Mouse (Mus musculus) hindbrain, embryonic 16.5 days (tissue): Measurements from ENCODE around the gene Ly6g6d. TPM values are rescaled to one million over a fixed set of nuclear protein-coding genes. Genes with fewer than 3 reads are reported as not detected.
A peak's percentile ranks its signal among the peaks of the same experiment; 100 is the strongest.
"Not testable (repeated sequence)": the region's sequence is repeated elsewhere in the genome, so short reads cannot be mapped to it uniquely, and the experiment has no call there.

ENCODE experiments used
- ATAC-seq: fragments of 200-750 bp; cut with Nextera tagmentation; 2 replicates; pipeline ENCODE4 v1.8.0; 2017; ENCODE audit warnings: moderate TSS enrichment, moderate library complexity
- H3K27ac ChIP-seq: fragments of 300-500 bp; sonication (generic); 2 replicates; pipeline ENCODE4 v1.5.1; 2014; ENCODE audit warnings: low read depth, mild to moderate bottlenecking, control low read depth, low read length, moderate library complexity
- H3K27me3 ChIP-seq: fragments of 300-500 bp; sonication (generic); replicated peaks from 2 replicates; pipeline ENCODE4 v1.6.1; 2014; ENCODE audit warnings: low read length; ENCODE audit not compliant: control insufficient read depth, insufficient read depth
- H3K36me3 ChIP-seq: fragments of 300-500 bp; sonication (generic); 2 replicates; pipeline ENCODE4 v1.6.1; 2014; ENCODE audit warnings: mild to moderate bottlenecking, low read length, moderate library complexity, mixed read lengths; ENCODE audit not compliant: control insufficient read depth, insufficient read depth
- H3K4me1 ChIP-seq: fragments of 300-500 bp; sonication (generic); 2 replicates; pipeline ENCODE4 v1.6.1; 2014; ENCODE audit warnings: low read depth, low read length; ENCODE audit not compliant: control insufficient read depth, insufficient read depth
- H3K4me2 ChIP-seq: fragments of 300-500 bp; sonication (generic); 2 replicates; pipeline ENCODE4 v1.6.1; 2014; ENCODE audit warnings: mild to moderate bottlenecking, low read length, control low read depth, moderate library complexity
- H3K4me3 ChIP-seq: fragments of 300-500 bp; sonication (generic); 2 replicates; pipeline ENCODE4 v1.5.1; 2014; ENCODE audit warnings: mild to moderate bottlenecking, low read length, control low read depth, moderate library complexity
- H3K9ac ChIP-seq: fragments of 300-500 bp; sonication (generic); 2 replicates; pipeline ENCODE4 v1.6.1; 2014; ENCODE audit warnings: low read depth, mild to moderate bottlenecking, control low read depth, low read length, moderate library complexity
- H3K9me3 ChIP-seq: fragments of 300-500 bp; sonication (generic); 2 replicates; pipeline ENCODE4 v1.6.1; 2014; ENCODE audit warnings: mild to moderate bottlenecking, low read length, moderate library complexity; ENCODE audit not compliant: control insufficient read depth
- WGBS: fragments of 180-500 bp; shearing (Covaris S2); extraction: QIAGEN DNeasy Blood & Tissue Kit; methylation state at CpG from one replicate; pipeline ENCODE4 v1.1.7; 2014; 5-methylcytosine and 5-hydroxymethylcytosine counted together
- polyA plus RNA-seq: library from polyadenylated mRNA; unstranded; fragments of >200 nt; fragmentation: Nextera tagmentation; extraction: Ambion mirVana; gene quantifications from 2 replicates; pipeline ENCODE4 v1.2.1, GENCODE M21; 2015

Ly6g6d gene
- polyA plus RNA-seq, 1 experiment from 2014 or later, result 0.68 TPM

DNA sequence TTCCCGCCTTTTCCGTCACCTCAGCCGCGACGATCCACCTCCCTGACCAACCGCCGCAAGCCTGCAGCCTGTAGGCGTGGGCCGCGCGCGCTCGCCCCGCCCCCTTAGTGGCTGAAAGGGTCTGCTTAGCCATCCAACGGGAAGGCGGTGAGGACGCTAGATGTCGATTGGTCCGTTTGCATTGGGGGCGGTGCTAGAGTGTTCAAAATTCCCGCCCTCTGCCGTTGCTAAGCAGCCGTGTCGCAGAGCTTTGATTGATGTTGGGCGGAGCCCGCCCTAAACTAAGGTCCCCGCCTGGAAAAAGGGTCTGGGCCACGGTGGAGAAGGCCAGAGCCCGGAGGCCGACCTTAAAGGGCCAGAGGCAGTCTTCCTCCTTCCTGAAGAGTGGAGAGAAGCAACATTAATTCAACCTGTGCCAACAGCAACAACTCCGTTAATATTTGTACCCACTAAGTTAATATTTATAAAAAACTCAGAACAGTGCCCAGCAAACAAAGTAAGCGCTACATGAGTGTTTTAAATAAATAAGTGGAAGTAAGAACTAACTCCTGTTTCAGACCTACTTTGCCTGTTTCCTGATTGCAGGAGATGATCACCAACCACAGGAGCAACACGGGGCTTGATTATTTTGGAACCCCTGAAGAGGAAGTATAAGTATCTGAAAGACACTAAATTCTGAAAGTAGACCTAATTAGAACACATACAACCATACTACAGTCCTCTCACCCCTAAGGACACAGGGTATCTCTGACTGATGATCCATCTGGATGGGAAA lies 31.0 kb downstream of the Ly6g6d start, which contains the start of gene Msh5:
Gene Msh5 (minus strand): TSS at position 65 of the 775 bp plus-strand sequence.
- Histone ChIP-seq H3K9ac (peak within 1 kb of the TSS; percentile 80), H3K4me2 (peak within 1 kb of the TSS; percentile 96), H3K36me3 (no peaks in the 10 kb centered on the region), H3K4me3 (peak within 1 kb of the TSS; percentile 63), H3K27me3 (no peaks in the 10 kb centered on the region), H3K9me3 (no peaks in the 10 kb centered on the region), H3K4me1 (peaks cover 10% of the 10 kb centered on the region), H3K27ac (peak within 1 kb of the TSS; percentile 73)
- WGBS, result 4% methylated on average over 33 of the region's 33 CpGs
- peak; percentile 99 for ATAC-seq

DNA sequence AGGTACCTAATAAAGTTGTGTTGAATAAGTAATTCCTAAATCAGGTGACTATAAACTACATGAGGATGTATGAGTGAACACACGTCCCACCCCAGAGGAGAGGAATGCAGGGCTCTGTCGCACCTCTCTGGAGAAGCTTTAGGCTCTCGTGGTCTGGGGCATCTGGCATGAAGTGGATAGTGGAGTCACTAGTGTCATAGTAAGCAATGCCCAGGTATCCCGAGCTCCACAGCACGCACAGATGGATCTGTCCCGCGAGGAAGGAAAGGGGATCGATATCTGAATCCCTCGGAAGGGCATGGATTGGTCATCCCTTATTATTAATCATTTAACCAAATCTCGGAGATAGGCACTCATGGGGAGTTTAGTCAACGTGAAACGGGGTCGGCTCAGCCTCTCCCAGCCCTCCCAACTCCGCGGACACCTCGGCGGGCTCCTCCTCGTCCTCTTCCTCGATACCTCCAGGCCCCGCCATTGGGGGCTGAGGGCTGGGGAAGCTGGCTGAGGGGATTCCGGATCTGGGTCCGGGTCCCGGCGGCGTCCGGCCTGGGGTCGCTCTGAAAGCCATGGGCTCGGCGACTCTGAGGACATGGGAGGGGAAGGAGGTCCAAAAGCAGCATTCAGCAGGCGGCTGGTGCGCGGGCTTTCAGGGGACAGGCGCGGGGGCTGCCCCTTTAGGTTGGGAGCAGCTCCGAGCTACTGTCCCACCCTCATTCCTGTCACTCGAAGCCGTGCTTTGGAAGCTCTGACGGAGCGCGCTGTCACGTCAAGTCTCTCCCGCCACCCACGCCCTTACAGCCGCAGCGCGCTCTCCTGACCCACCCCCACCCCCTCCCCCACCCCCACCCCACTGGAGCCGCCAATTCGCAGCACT lies 31.8 kb downstream of the Ly6g6d start:
- H3K27ac ChIP-seq, result peak overlapping the region; percentile 73
- peak overlapping the region; percentile 63 for H3K4me3 ChIP-seq
- no peaks in the 10 kb centered on the region for H3K36me3 ChIP-seq
- peak overlapping the region; percentile 80 for H3K9ac ChIP-seq
- no peaks in the 10 kb centered on the region for H3K9me3 ChIP-seq
- H3K4me1 ChIP-seq, result peaks cover 5% of the 10 kb centered on the region
- peak; percentile 78 for ATAC-seq
- H3K27me3 ChIP-seq, result no peaks in the 10 kb centered on the region
- H3K4me2 ChIP-seq, result peak overlapping the region; percentile 96
- WGBS, result 4% methylated on average over 36 of the region's 48 CpGs

DNA sequence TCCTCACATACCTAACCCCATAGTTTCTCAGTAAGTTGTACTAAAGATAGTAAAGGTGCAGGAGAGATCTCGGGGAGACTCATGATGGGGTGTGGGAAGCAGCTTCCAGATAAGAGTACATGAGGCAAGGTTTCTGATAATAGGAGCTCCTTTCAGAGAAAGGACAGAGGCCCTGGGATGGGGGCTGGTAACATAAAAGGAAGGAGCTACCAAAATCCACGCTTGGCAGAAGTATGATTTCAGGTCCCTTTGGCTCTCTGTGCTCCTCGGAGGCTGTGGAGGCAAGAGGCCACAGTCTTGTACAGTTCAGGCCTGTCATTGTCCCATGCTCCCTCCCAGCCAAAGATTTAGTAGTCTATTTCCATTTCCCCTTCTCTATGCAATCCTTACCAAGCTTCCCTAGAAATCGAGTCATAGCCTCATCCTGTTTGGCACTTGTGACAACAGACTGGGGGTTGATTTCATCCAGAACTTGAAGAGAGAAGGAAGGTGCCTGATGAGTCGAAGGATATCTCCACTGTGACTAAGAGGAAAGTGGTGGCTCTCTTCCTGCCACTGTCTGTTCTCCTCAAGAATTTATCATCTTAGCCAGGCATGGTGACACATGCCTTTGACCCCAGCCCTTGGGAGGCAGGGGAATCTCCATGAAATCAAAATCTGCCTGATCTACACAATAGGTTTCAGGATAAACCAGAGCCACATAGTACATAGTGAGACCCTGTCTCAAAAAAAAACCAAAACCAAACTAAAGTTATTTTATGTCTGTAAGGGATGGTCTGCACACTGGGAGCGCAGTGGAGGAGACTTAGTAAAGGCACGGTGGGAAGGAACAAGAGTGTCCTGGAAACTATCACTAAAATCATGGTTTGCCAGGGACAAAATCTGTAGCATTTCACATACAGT lies 32.7 kb downstream of the Ly6g6d start:
- Histone ChIP-seq H3K4me3 (no peak overlapping the region; the same call in 1 of the 2 replicates), H3K36me3 (no peaks in the 10 kb centered on the region), H3K9ac (no peak overlapping the region), H3K9me3 (no peaks in the 10 kb centered on the region), H3K27me3 (no peaks in the 10 kb centered on the region), H3K4me2 (peak overlapping the region; percentile 96), H3K4me1 (peaks cover 4% of the 10 kb centered on the region), H3K27ac (no peak overlapping the region)
- 89% methylated on average over 7 of the region's 7 CpGs for WGBS
- ATAC-seq, result no peak

DNA sequence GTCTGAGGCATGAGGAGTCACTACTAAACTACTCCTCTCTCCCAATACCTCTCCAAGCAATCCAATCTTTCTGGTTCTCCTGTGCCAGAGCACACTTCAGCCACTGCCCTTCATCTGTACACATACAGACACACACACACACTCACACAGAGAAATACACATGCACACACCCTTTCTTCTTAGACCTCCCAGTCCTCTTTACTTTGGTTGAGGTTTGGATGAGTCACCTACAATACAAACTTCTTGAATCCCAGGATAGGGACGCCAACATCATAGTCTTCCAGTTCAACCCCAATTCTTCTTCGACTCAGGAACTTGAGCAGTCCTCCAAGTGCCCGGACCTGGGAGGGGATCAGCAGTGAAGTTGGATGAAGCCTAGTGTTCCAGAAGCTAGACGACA lies 34.1 kb downstream of the Ly6g6d start:
- no peaks in the 10 kb centered on the region for H3K9me3 ChIP-seq
- no peaks in the 10 kb centered on the region for H3K4me1 ChIP-seq
- H3K4me3 ChIP-seq, result no peak overlapping the region
- ATAC-seq, result no peak
- H3K36me3 ChIP-seq, result no peaks in the 10 kb centered on the region
- no peak overlapping the region for H3K9ac ChIP-seq
- WGBS, result 92% methylated on average over 4 of the region's 4 CpGs
- no peak overlapping the region for H3K27ac ChIP-seq
- H3K4me2 ChIP-seq, result no peak overlapping the region
- no peaks in the 10 kb centered on the region for H3K27me3 ChIP-seq

DNA sequence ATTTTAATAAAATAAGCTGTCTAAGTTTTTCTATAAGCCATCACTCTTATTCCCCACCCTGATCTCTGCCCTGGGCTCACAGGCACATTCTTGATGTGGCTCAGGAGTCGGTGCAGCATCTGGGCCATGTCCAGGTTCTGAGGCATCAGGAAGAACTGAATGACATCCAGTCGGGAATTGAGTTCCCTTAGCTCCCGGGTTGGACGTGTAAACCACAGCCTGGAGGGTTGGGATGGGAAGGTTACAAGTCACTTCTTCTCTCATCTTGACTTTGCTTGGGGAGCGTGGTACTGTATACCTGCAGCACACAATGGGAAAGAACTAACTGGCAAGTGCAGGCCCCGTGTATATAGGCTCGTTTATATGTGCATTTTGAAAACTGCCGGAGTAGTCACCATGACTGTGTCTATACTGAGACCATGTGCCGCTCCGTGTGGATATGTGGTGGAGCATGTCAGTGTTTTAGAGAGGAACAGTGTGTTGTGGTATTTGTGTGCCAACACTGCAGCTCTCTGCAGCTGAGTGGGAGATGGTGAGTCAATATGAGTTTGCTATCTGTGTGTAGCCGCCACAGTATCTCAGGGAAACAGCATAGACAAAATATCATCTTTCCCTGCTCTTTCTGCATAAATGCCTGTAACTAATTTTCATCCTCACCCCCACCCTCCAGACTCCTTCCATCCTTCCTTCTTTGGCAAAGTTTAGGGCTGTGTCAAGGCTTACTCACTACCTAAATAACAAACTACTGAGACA lies 38.6 kb downstream of the Ly6g6d start:
- WGBS, result 88% methylated on average over 11 of the region's 11 CpGs
- H3K36me3 ChIP-seq, result no peaks in the 10 kb centered on the region
- no peak for ATAC-seq
- H3K4me2 ChIP-seq, result no peak overlapping the region
- H3K4me1 ChIP-seq, result no peaks in the 10 kb centered on the region
- no peak overlapping the region for H3K4me3 ChIP-seq
- no peaks in the 10 kb centered on the region for H3K9me3 ChIP-seq
- H3K9ac ChIP-seq, result no peak overlapping the region
- no peak overlapping the region for H3K27ac ChIP-seq
- H3K27me3 ChIP-seq, result no peaks in the 10 kb centered on the region

DNA sequence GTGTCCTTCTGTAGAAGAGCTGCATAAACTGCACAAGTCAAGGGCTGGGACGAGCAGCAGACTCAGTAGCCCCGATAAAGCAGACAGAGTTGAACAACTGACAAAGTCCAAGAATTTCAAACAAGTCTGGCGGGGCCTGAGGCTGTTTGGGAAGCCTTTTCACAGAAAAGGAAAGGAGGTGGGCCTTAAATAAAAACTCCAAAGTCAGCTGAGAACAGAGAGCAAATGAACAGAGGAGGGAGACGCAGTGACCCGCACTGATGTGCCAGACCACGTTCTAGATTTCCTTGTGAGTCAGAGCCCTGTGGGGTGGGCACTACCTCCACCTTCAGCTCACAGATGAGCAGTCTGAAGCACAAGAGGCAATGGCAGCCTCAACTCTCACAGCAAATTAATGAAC lies 43.0 kb downstream of the Ly6g6d start:
- no peak overlapping the region for H3K4me3 ChIP-seq
- no peaks in the 10 kb centered on the region for H3K9me3 ChIP-seq
- peaks cover 2% of the 10 kb centered on the region; the same call in 1 of the 2 replicates for H3K4me1 ChIP-seq
- 86% methylated on average over 6 of the region's 6 CpGs for WGBS
- no peak overlapping the region for H3K4me2 ChIP-seq
- no peaks in the 10 kb centered on the region for H3K36me3 ChIP-seq
- no peak for ATAC-seq
- no peak overlapping the region for H3K9ac ChIP-seq
- no peak overlapping the region for H3K27ac ChIP-seq
- no peaks in the 10 kb centered on the region for H3K27me3 ChIP-seq

DNA sequence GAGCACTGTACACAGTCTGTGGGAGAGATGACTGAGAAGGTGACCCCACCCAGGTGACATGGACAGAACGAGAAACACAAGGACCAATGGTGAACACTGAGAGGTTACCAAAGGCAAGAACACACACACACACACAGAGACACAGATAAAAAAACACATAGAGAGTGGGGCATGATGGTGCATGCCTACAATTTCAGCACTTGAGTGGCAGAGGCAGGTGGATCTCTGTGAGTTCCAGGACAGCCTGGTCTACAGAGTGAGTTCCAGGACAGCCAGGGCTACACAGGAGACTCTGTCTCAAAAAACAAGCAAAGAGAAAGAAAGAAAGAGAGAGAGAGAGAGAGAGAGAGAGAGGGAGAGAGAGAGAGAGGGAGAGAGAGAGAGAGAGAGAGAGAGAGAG lies 44.2 kb downstream of the Ly6g6d start:
- not testable (repeated sequence) for H3K27me3 ChIP-seq, H3K4me3 ChIP-seq, H3K36me3 ChIP-seq, ATAC-seq, H3K27ac ChIP-seq, H3K4me1 ChIP-seq, H3K9me3 ChIP-seq, H3K4me2 ChIP-seq, H3K9ac ChIP-seq
- 89% methylated on average over 1 of the region's 1 CpGs for WGBS

DNA sequence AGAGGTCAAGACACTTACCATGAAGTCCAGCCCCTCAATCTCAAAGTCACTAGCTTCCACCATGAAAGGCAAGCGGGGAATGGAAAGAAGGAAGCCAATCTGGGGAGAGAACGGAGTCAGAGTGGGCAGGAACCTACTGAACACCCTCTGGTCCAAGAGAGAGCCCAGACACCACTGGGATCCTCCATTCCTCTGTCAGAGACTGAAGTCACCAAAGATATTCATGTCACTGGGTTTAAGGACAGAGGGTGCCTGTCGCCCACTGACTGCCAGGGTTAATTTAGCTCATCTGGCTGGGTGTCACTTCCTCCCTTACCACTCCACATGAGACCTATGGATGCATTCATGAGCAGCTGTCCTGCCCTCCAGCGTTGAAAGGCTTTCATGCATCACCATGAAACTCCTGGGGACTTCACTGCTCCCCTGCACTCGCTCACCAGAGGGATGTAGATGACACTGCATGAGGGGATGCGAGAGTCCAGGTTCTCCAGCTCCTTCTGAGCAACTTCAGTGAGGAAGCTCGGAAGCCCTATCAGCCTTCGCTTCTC lies 45.5 kb downstream of the Ly6g6d start:
- H3K4me3 ChIP-seq, result no peak overlapping the region
- H3K27ac ChIP-seq, result no peak overlapping the region
- no peak overlapping the region for H3K9ac ChIP-seq
- 65% methylated on average over 8 of the region's 8 CpGs for WGBS
- no peak for ATAC-seq
- H3K36me3 ChIP-seq, result no peaks in the 10 kb centered on the region
- no peak overlapping the region for H3K4me2 ChIP-seq
- H3K9me3 ChIP-seq, result no peaks in the 10 kb centered on the region
- peaks cover 7% of the 10 kb centered on the region for H3K4me1 ChIP-seq
- H3K27me3 ChIP-seq, result no peaks in the 10 kb centered on the region
